ENCODE assay signal across 15 mouse cellular contexts in genomic region chr5:85795531-85796197, GRCm38 (mm10).
DNase-seq lines count a peak whose midpoint lies in the region; TF ChIP-seq lines count a peak whose summit lies in the region.
"Had no signal": no experiment of that assay in that cellular context is flagged by ENCODE, and none has a peak within 500 bp of the region (broad histone marks: within the 10 kb centered on the region; RNA-seq: fewer than 3 reads in every experiment).

No protein-coding gene starts in this region.

- whole genome bisulfite sequencing in heart, embryonic 10.5 days, result 44% methylated on average over 14 of the region's 14 CpGs

- H3K4me3 ChIP-seq in heart, embryonic 10.5 days, result no peak overlapping the region
- H3K4me3 ChIP-seq in left cerebral cortex, adult 2 months, result no peak overlapping the region
- H3K4me3 ChIP-seq: hindbrain, embryonic 12.5 days; neural tube, embryonic 12.5 days had no signal

- peak; percentile 74 for DNase-seq in heart, adult 11 months
- no peak for DNase-seq in heart, embryonic 10.5 days (ENCODE audit: low spot score)
- peak; percentile 11 to 13 for DNase-seq in left cerebral cortex, adult 2 months (ENCODE audit: extremely low spot score in 1 of 2, low spot score in 2 of 2)
- no peak for DNase-seq in left cerebral cortex, postnatal 10 days (ENCODE audit: extremely low spot score in 1 of 2, low spot score in 2 of 2)
- DNase-seq in right cerebral cortex, adult 18-20 months, result peak; percentile 6
- no peak for DNase-seq in right cerebral cortex, postnatal 14 days
- DNase-seq in telencephalon, adult 2 months (ENCODE audit: low read depth, low spot score), result peak; percentile 22
- no peak for DNase-seq in gastrocnemius, postnatal 36 days
- DNase-seq: adrenal gland, postnatal 14 days; B cell, adult 2 months; cerebellum, adult 2 months; lung, postnatal 10 days; spleen, adult 18-20 months had no signal

- no peak for TF ChIP-seq CTCF in left cerebral cortex, adult 2 months (IDR thresholded peaks at IDR 0.05)

- no peaks in the 10 kb centered on the region for H3K36me3 ChIP-seq in heart, embryonic 10.5 days
- H3K36me3 ChIP-seq: hindbrain, embryonic 12.5 days; neural tube, embryonic 12.5 days had no signal

- H3K4me1 ChIP-seq in heart, embryonic 10.5 days, result peaks cover 8% of the 10 kb centered on the region; the same call in 1 of the 2 replicates
- H3K4me1 ChIP-seq: hindbrain, embryonic 12.5 days; neural tube, embryonic 12.5 days had no signal

- intact Hi-C loops in left cerebral cortex, adult 2 months (cut with DNase I), result no loop called here
- intact Hi-C loops in left cerebral cortex, postnatal 10 days (cut with DNase I), result no loop called here
- intact Hi-C loops in gastrocnemius, postnatal 36 days (cut with DNase I), result no loop called here

- no peaks in the 10 kb centered on the region for H3K9me3 ChIP-seq in heart, embryonic 10.5 days
- H3K9me3 ChIP-seq: hindbrain, embryonic 12.5 days; neural tube, embryonic 12.5 days had no signal

- H3K27ac ChIP-seq in heart, embryonic 10.5 days, result no peak overlapping the region
- no peak overlapping the region for H3K27ac ChIP-seq in left cerebral cortex, adult 2 months
- H3K27ac ChIP-seq: hindbrain, embryonic 12.5 days; neural tube, embryonic 12.5 days had no signal

- no peaks in the 10 kb centered on the region for H3K27me3 ChIP-seq in heart, embryonic 10.5 days (ENCODE audit: insufficient read depth, poor library complexity, severe bottlenecking)
- H3K27me3 ChIP-seq: hindbrain, embryonic 12.5 days; neural tube, embryonic 12.5 days had no signal

Comparison
In these comparisons a context has a peak if more than half of its experiments do, and no peak if none do; other contexts are left out.
1. DNase-seq: peak in heart, adult 11 months (single experiment), left cerebral cortex, adult 2 months (2 of 2), right cerebral cortex, adult 18-20 months (single experiment) and telencephalon, adult 2 months (single experiment); none in heart, embryonic 10.5 days (single experiment), left cerebral cortex, postnatal 10 days (0 of 2), right cerebral cortex, postnatal 14 days (single experiment) and gastrocnemius, postnatal 36 days (0 of 2).